Mouse (Mus musculus): ENCODE results near the gene Serpina1e. TPM values are rescaled to one million over a fixed set of nuclear protein-coding genes. Genes with fewer than 3 reads are reported as not detected.
A peak's percentile ranks its signal among the peaks of the same experiment; 100 is the strongest.

The Serpina1e gene
- polyA plus RNA-seq (2015; fragmentation: Nextera tagmentation; extraction: Ambion mirVana), result 82.4 and 89.4 TPM in 2 replicates

- no peak within 1 kb of the TSS for H3K9ac ChIP-seq
- H3K27me3 ChIP-seq, result no peaks in the 10 kb centered on the region
- 0 out of 2 replicates have a peak, but pooled peaks cover 3% of the 10 kb centered on the region for H3K4me1 ChIP-seq (replicated peaks)
- no peak within 1 kb of the TSS for H3K4me3 ChIP-seq (replicated peaks)
- DNase-seq (no peak), ATAC-seq (ENCODE audit: low read depth) (no peak)
- no peak within 1 kb of the TSS for H3K27ac ChIP-seq
- 68% methylated on average over 3 of the region's 3 CpGs for WGBS (ENCODE audit: insufficient replicate concordance)
- no peaks in the 10 kb centered on the region for H3K36me3 ChIP-seq
- H3K9me3 ChIP-seq (replicated peaks), result peaks cover 4% of the 10 kb centered on the region; the same call in 1 of the 2 replicates
- H3K4me2 ChIP-seq, result no peak within 1 kb of the TSS
Measured at GRCm38 (mm10) chr12:103958798-103959197, at the start of gene Serpina1e. Serpina1e (minus strand) TSS chr12:103958975.

- Histone ChIP-seq H3K9ac (no peak overlapping the region), H3K4me1 (replicated peaks) (no peaks in the 10 kb centered on the region), H3K27ac (no peak overlapping the region), H3K36me3 (no peaks in the 10 kb centered on the region), H3K27me3 (no peaks in the 10 kb centered on the region), H3K4me2 (no peak overlapping the region), H3K9me3 (replicated peaks) (0 out of 2 replicates have a peak, but pooled peaks cover 7% of the 10 kb centered on the region), H3K4me3 (replicated peaks) (no peak overlapping the region)
- WGBS (ENCODE audit: insufficient replicate concordance), result 71% methylated on average over 5 of the region's 5 CpGs
- no peak for ATAC-seq (ENCODE audit: low read depth)
- no peak for DNase-seq
Measured at GRCm38 (mm10) chr12:104004689-104005088, 45.9 kb upstream of the Serpina1e start.

- Histone ChIP-seq H3K9ac (no peak overlapping the region), H3K4me1 (replicated peaks) (no peaks in the 10 kb centered on the region), H3K9me3 (replicated peaks) (0 out of 2 replicates have a peak, but pooled peaks cover 7% of the 10 kb centered on the region), H3K27me3 (no peaks in the 10 kb centered on the region), H3K36me3 (no peaks in the 10 kb centered on the region), H3K27ac (no peak overlapping the region), H3K4me3 (replicated peaks) (no peak overlapping the region), H3K4me2 (no peak overlapping the region)
- DNase-seq, result no peak
- no peak for ATAC-seq (ENCODE audit: low read depth)
- WGBS (ENCODE audit: insufficient replicate concordance), result 40% methylated on average over 4 of the region's 4 CpGs
Measured at GRCm38 (mm10) chr12:104003238-104003612, 44.5 kb upstream of the Serpina1e start.

GRCm38 (mm10) chr12:104002569-104003237 is 43.9 kb upstream of the Serpina1e start:
- no peak for ATAC-seq (ENCODE audit: low read depth)
- Histone ChIP-seq H3K9me3 (replicated peaks) (0 out of 2 replicates have a peak, but pooled peaks cover 7% of the 10 kb centered on the region), H3K9ac (no peak overlapping the region), H3K4me1 (replicated peaks) (no peaks in the 10 kb centered on the region), H3K4me3 (replicated peaks) (no peak overlapping the region), H3K4me2 (no peak overlapping the region), H3K36me3 (no peaks in the 10 kb centered on the region), H3K27me3 (no peaks in the 10 kb centered on the region), H3K27ac (no peak overlapping the region)
- WGBS (ENCODE audit: insufficient replicate concordance), result 63% methylated on average over 10 of the region's 10 CpGs
- DNase-seq, result no peak

GRCm38 (mm10) chr12:104000594-104000993 is 41.8 kb upstream of the Serpina1e start:
- ATAC-seq (ENCODE audit: low read depth), result no peak
- Histone ChIP-seq H3K9ac (no peak overlapping the region), H3K36me3 (no peaks in the 10 kb centered on the region), H3K4me1 (replicated peaks) (no peaks in the 10 kb centered on the region), H3K4me3 (replicated peaks) (no peak overlapping the region), H3K27me3 (no peaks in the 10 kb centered on the region), H3K27ac (no peak overlapping the region), H3K4me2 (no peak overlapping the region), H3K9me3 (replicated peaks) (0 out of 2 replicates have a peak, but pooled peaks cover 7% of the 10 kb centered on the region)
- 69% methylated on average over 3 of the region's 3 CpGs for WGBS (ENCODE audit: insufficient replicate concordance)
- DNase-seq, result no peak

- WGBS (ENCODE audit: insufficient replicate concordance), result 75% methylated on average over 8 of the region's 8 CpGs
- H3K9me3 ChIP-seq (replicated peaks), result 0 out of 2 replicates have a peak, but pooled peaks cover 7% of the 10 kb centered on the region
- no peaks in the 10 kb centered on the region for H3K36me3 ChIP-seq
- H3K9ac ChIP-seq, result no peak overlapping the region
- no peak overlapping the region for H3K4me2 ChIP-seq
- no peak for ATAC-seq (ENCODE audit: low read depth)
- no peak for DNase-seq
- no peaks in the 10 kb centered on the region for H3K27me3 ChIP-seq
- H3K4me1 ChIP-seq (replicated peaks), result no peaks in the 10 kb centered on the region
- no peak overlapping the region for H3K4me3 ChIP-seq (replicated peaks)
- no peak overlapping the region for H3K27ac ChIP-seq
Measured at GRCm38 (mm10) chr12:103999611-104000010, 40.8 kb upstream of the Serpina1e start.

- no peaks in the 10 kb centered on the region for H3K27me3 ChIP-seq
- no peaks in the 10 kb centered on the region for H3K4me1 ChIP-seq (replicated peaks)
- no peak overlapping the region for H3K4me2 ChIP-seq
- no peaks in the 10 kb centered on the region for H3K36me3 ChIP-seq
- DNase-seq, result no peak
- ATAC-seq (ENCODE audit: low read depth), result no peak
- 0 out of 2 replicates have a peak, but pooled peaks cover 4% of the 10 kb centered on the region for H3K9me3 ChIP-seq (replicated peaks)
- H3K4me3 ChIP-seq (replicated peaks), result no peak overlapping the region
- no peak overlapping the region for H3K9ac ChIP-seq
- WGBS (ENCODE audit: insufficient replicate concordance), result 53% methylated on average over 2 of the region's 2 CpGs
- no peak overlapping the region for H3K27ac ChIP-seq
Measured at GRCm38 (mm10) chr12:103996513-103996912, 37.7 kb upstream of the Serpina1e start.

GRCm38 (mm10) chr12:103995292-103996072 is 36.7 kb upstream of the Serpina1e start:
- H3K36me3 ChIP-seq, result no peaks in the 10 kb centered on the region
- H3K9ac ChIP-seq, result no peak overlapping the region
- no peak overlapping the region for H3K27ac ChIP-seq
- ATAC-seq (ENCODE audit: low read depth) (no peak), DNase-seq (no peak)
- 32% methylated on average over 5 of the region's 5 CpGs for WGBS (ENCODE audit: insufficient replicate concordance)
- no peak overlapping the region for H3K4me2 ChIP-seq
- H3K27me3 ChIP-seq, result no peaks in the 10 kb centered on the region
- H3K4me3 ChIP-seq (replicated peaks), result no peak overlapping the region
- no peaks in the 10 kb centered on the region for H3K9me3 ChIP-seq (replicated peaks)
- no peaks in the 10 kb centered on the region; the same call in 1 of the 2 replicates for H3K4me1 ChIP-seq (replicated peaks)

- Histone ChIP-seq H3K4me1 (replicated peaks) (peaks cover 3% of the 10 kb centered on the region), H3K9ac (no peak overlapping the region), H3K27me3 (no peaks in the 10 kb centered on the region), H3K4me2 (no peak overlapping the region), H3K36me3 (no peaks in the 10 kb centered on the region), H3K9me3 (replicated peaks) (no peaks in the 10 kb centered on the region), H3K4me3 (replicated peaks) (no peak overlapping the region), H3K27ac (no peak overlapping the region)
- DNase-seq (no peak), ATAC-seq (ENCODE audit: low read depth) (no peak)
- WGBS (ENCODE audit: insufficient replicate concordance), result 45% methylated on average over 7 of the region's 7 CpGs
Measured at GRCm38 (mm10) chr12:103992945-103993344, 34.2 kb upstream of the Serpina1e start.

- ATAC-seq (ENCODE audit: low read depth) (no peak), DNase-seq (no peak)
- 64% methylated on average over 6 of the region's 6 CpGs for WGBS (ENCODE audit: insufficient replicate concordance)
Measured at GRCm38 (mm10) chr12:103989857-103990256, 31.1 kb upstream of the Serpina1e start, which contains the start of gene Serpina11. Serpina11 (minus strand) TSS chr12:103989957.

GRCm38 (mm10) chr12:103989514-103989767 is 30.7 kb upstream of the Serpina1e start:
- peak overlapping the region; percentile 70 for H3K27ac ChIP-seq
- no peak overlapping the region for H3K4me3 ChIP-seq (replicated peaks)
- WGBS (ENCODE audit: insufficient replicate concordance), result 59% methylated on average over 2 of the region's 2 CpGs
- H3K36me3 ChIP-seq, result no peaks in the 10 kb centered on the region
- DNase-seq (no peak), ATAC-seq (ENCODE audit: low read depth) (no peak)
- no peak overlapping the region for H3K9ac ChIP-seq
- H3K4me1 ChIP-seq (replicated peaks), result peaks cover 4% of the 10 kb centered on the region
- no peaks in the 10 kb centered on the region for H3K27me3 ChIP-seq
- 0 out of 2 replicates have a peak overlapping the region, but pooled peaks have one; percentile 19 for H3K4me2 ChIP-seq
- no peaks in the 10 kb centered on the region for H3K9me3 ChIP-seq (replicated peaks)

More at GRCm38 (mm10) chr12:103989857-103990256, 31.1 kb upstream of the Serpina1e start, which contains the start of gene Serpina11:
- Histone ChIP-seq H3K4me2 (0 out of 2 replicates have a peak within 1 kb of the TSS, but pooled peaks have one; percentile 19), H3K27ac (peak within 1 kb of the TSS; percentile 70), H3K36me3 (no peaks in the 10 kb centered on the region), H3K9ac (no peak within 1 kb of the TSS), H3K4me1 (replicated peaks) (peaks cover 4% of the 10 kb centered on the region), H3K4me3 (replicated peaks) (no peak within 1 kb of the TSS), H3K9me3 (replicated peaks) (no peaks in the 10 kb centered on the region), H3K27me3 (no peaks in the 10 kb centered on the region)

Data from liver, embryonic 13.5 days (tissue).